Mouse (Mus musculus) myocyte (in vitro differentiated cells): Measurements from ENCODE around the gene Cpeb1. TPM values are rescaled to one million over a fixed set of nuclear protein-coding genes. Genes with fewer than 3 reads are reported as not detected.

Source experiments
- H3K27me3 ChIP-seq: one replicate; pipeline ENCODE4 v1.6.1; 2011; ENCODE audit not compliant: control insufficient read depth, insufficient read depth, insufficient read length
- H3K36me3 ChIP-seq: one replicate; pipeline ENCODE4 v1.6.1; 2011; ENCODE audit not compliant: control insufficient read depth, insufficient read depth
- H3K4me2 ChIP-seq: one replicate; pipeline ENCODE4 v1.6.1; 2011; ENCODE audit warnings: low read depth, control low read depth
- H3K4me3 ChIP-seq: one replicate; pipeline ENCODE4 v1.5.1; 2011; ENCODE audit warnings: mild to moderate bottlenecking, control low read depth, moderate library complexity
- H3K79me2 ChIP-seq: one replicate; pipeline ENCODE4 v1.6.1; 2011; ENCODE audit not compliant: control insufficient read depth, insufficient read depth
- H3ac ChIP-seq: one replicate; pipeline ENCODE4 v1.6.1; 2011; ENCODE audit not compliant: control insufficient read depth, insufficient read length
- CEBPB ChIP-seq: IDR thresholded peaks from 2 replicates; pipeline ENCODE4 v1.6.1; 2011; ENCODE audit warnings: mild to moderate bottlenecking, moderate library complexity; ENCODE audit not compliant: poor library complexity, insufficient read depth, severe bottlenecking
- E2F4 ChIP-seq: IDR thresholded peaks from one replicate; pipeline ENCODE4 v1.6.1; 2011; ENCODE audit warnings: mild to moderate bottlenecking, control low read depth, moderate library complexity; ENCODE audit not compliant: insufficient read depth
- MAX ChIP-seq: IDR thresholded peaks from one replicate; pipeline ENCODE4 v1.6.1; 2011; ENCODE audit warnings: low read depth, mild to moderate bottlenecking, control low read depth
- MYOD1 ChIP-seq, 3 experiments: IDR thresholded peaks; one replicate each; pipeline ENCODE4 v1.6.1; 2011; ENCODE audit warnings: control low read depth in 2 of 3, low read depth in 2 of 3, mild to moderate bottlenecking in 2 of 3, moderate library complexity in 1 of 3; ENCODE audit not compliant: insufficient read length in 2 of 3, control insufficient read depth in 1 of 3
- MYOG ChIP-seq, 3 experiments: IDR thresholded peaks; one replicate each; pipeline ENCODE4 v1.6.1; 2011; ENCODE audit warnings: control low read depth in 2 of 3, low read depth in 2 of 3, mild to moderate bottlenecking in 2 of 3; ENCODE audit not compliant: insufficient read length in 2 of 3, control insufficient read depth in 1 of 3, insufficient read depth in 1 of 3
- POLR2A ChIP-seq: IDR thresholded peaks from one replicate; pipeline ENCODE4 v1.6.1; 2011; ENCODE audit warnings: low read depth, mild to moderate bottlenecking, control low read depth, moderate library complexity; ENCODE audit not compliant: insufficient read length
- POLR2AphosphoS2 ChIP-seq: IDR thresholded peaks from one replicate; pipeline ENCODE4 v1.6.1; 2011; ENCODE audit warnings: low read depth, control low read depth; ENCODE audit not compliant: insufficient read length
- REST ChIP-seq: IDR thresholded peaks from one replicate; pipeline ENCODE4 v1.6.1; 2011; ENCODE audit warnings: mild to moderate bottlenecking, control low read depth, moderate library complexity; ENCODE audit not compliant: insufficient read depth, insufficient read length
- SRF ChIP-seq: IDR thresholded peaks from one replicate; pipeline ENCODE4 v1.6.1; 2011; ENCODE audit warnings: low read depth; ENCODE audit not compliant: control insufficient read depth, insufficient read length
- TCF12 ChIP-seq: IDR thresholded peaks from one replicate; pipeline ENCODE4 v1.6.1; 2011; ENCODE audit warnings: mild to moderate bottlenecking, control low read depth; ENCODE audit not compliant: poor library complexity, insufficient read depth, severe bottlenecking
- TCF3 ChIP-seq: IDR thresholded peaks from one replicate; pipeline ENCODE4 v1.6.1; 2011; ENCODE audit warnings: low read depth, control low read depth; ENCODE audit not compliant: insufficient read length
- USF1 ChIP-seq: IDR thresholded peaks from one replicate; pipeline ENCODE4 v1.6.1; 2011; ENCODE audit warnings: low read depth, mild to moderate bottlenecking, control low read depth, moderate library complexity
- polyA plus RNA-seq: library from polyadenylated mRNA; unstranded; fragments of >200 nt; fragmentation: generic; extraction: Trizol; gene quantifications from one replicate; pipeline ENCODE4 v1.2.1, GENCODE M21; 2012; ENCODE audit warnings: missing spikeins

Gene Cpeb1
- polyA plus RNA-seq = 1.3 TPM

DNA sequence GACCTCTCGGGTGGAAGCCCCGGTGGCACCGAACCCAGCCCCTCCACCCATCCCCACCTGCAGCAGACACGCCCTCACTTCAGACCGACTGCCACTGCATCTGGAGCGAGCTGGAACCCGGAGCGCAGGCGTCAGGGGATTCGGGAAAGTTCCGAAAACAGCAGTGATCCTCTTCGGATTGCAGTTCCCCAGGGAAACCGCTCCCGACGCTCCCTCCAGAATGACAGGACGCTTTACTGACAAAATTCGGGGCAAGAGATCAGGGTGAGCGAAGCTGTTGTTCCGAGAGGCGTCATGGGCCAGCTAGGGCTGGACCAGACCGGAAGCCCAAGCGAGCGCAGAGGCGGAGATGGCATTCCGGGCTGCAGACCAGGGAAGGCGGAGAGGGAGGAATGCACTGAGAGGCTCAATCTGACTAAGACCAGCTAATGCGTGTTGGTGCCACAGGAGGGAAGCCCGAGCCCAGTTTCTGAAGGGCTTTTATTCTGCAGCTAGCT is at the start of gene Cpeb1:
Gene Cpeb1, minus strand, starts transcription at position 311 of the 497 bp plus-strand sequence.
- Histone ChIP-seq H3ac (no peak within 1 kb of the TSS), H3K27me3 (peaks cover 35% of the 10 kb centered on the region), H3K4me3 (no peak within 1 kb of the TSS), H3K79me2 (no peaks in the 10 kb centered on the region), H3K36me3 (no peaks in the 10 kb centered on the region), H3K4me2 (peak within 1 kb of the TSS; percentile 62)
- no peak for TF ChIP-seq E2F4

DNA sequence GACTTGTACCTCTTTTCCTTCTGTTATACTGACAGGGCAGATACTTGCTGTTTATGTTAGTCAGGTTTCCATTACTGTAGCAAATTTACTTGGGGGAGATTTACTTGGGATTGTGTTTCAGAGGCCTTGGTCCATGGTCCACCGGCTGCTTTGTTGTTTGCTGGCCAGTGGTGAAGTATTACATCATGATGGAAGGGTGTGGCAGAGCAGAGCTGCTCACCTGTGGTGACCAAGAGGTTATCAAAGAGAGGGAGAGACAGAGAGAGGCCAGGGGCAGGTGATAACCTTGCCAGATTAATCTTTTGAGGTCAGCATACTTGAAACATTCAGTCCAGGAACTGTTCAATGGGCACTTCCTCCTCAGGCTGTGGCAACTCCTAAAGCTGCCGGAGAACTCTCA is 45.8 kb upstream of the Cpeb1 start:
- TF ChIP-seq POLR2AphosphoS2 (no peak), POLR2A (no peak), REST (no peak), CEBPB (no peak), MYOD1 (IDR thresholded peaks at IDR 0.05; ENCODE audit: control insufficient read depth in 1 of 3, insufficient read length in 2 of 3, low read depth in 2 of 3) (no peak)
- H3K79me2 ChIP-seq = no peaks in the 10 kb centered on the region
- H3K36me3 ChIP-seq = no peaks in the 10 kb centered on the region
- no peak overlapping the region for H3ac ChIP-seq
- no peak overlapping the region for H3K4me2 ChIP-seq
- H3K4me3 ChIP-seq = no peak overlapping the region
- peaks cover 40% of the 10 kb centered on the region for H3K27me3 ChIP-seq

DNA sequence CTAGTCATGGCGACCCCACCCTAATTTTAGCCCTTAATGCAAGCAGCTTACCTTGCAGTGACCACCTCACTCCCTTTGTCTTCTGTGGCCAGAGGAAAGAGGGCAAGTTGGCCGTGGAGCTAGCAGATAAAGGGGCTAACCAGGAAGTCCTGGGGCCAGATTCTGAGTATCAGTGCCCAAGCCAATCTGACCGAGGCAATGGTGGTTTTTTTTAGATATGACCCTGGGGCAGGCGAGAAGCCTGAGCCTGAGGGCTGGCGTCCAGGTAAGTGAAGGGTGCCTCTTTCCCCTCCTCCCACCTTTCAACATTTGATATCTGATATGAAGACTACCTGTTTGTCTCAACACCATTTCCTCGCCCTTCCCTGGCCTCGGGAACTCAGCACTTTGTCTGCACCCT is 42.9 kb upstream of the Cpeb1 start, which contains the start of gene BC048679:
Gene BC048679, minus strand, starts transcription at position 101 of the 400 bp plus-strand sequence.
- no peaks in the 10 kb centered on the region for H3K79me2 ChIP-seq
- TF ChIP-seq TCF12 = no peak
- no peak for TF ChIP-seq MAX
- TF ChIP-seq POLR2A = no peak
- no peak for TF ChIP-seq SRF
- no peak for TF ChIP-seq E2F4
- TF ChIP-seq REST = no peak
- TF ChIP-seq POLR2AphosphoS2 = no peak
- TF ChIP-seq CEBPB = no peak
- TF ChIP-seq TCF3 = no peak
- no peak for TF ChIP-seq MYOG (IDR thresholded peaks at IDR 0.05; ENCODE audit: control insufficient read depth in 1 of 3, insufficient read depth in 1 of 3, insufficient read length in 2 of 3, low read depth in 2 of 3)
- TF ChIP-seq USF1 = no peak
- no peak for TF ChIP-seq MYOD1 (IDR thresholded peaks at IDR 0.05; ENCODE audit: control insufficient read depth in 1 of 3, insufficient read length in 2 of 3, low read depth in 2 of 3)
- peaks cover 52% of the 10 kb centered on the region for H3K27me3 ChIP-seq

DNA sequence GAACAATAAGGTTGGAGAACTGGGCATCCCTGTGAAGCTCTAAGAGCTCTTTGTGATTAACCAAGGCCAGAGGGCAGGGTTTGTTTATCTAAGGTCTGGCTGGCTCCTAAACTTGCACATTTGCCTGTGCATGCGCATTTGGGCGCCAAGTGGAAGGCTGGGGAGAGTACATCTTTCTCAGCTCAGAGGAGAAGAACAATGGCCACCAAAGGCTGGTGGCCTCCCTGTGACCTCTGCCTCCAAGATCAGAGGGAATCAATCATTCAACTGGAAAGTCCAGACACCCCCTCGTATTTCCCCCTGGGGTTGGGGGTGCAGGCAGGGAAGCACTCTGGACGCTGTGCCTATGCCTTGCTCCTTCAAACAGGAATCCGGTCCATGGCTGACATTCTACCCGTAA is 41.9 kb upstream of the Cpeb1 start:
- Histone ChIP-seq H3K27me3 (peaks cover 49% of the 10 kb centered on the region), H3K4me3 (no peak overlapping the region), H3ac (no peak overlapping the region), H3K4me2 (no peak overlapping the region), H3K79me2 (no peaks in the 10 kb centered on the region), H3K36me3 (no peaks in the 10 kb centered on the region)
- TF ChIP-seq TCF12 (no peak), MYOD1 (IDR thresholded peaks at IDR 0.05; ENCODE audit: control insufficient read depth in 1 of 3, insufficient read length in 2 of 3, low read depth in 2 of 3) (no peak), USF1 (no peak), POLR2A (no peak), E2F4 (no peak), CEBPB (no peak), POLR2AphosphoS2 (no peak), REST (no peak), MYOG (IDR thresholded peaks at IDR 0.05; ENCODE audit: control insufficient read depth in 1 of 3, insufficient read depth in 1 of 3, insufficient read length in 2 of 3, low read depth in 2 of 3) (no peak), SRF (no peak), TCF3 (no peak), MAX (no peak)

More for the DNA sequence above, 42.9 kb upstream of the Cpeb1 start, which contains the start of gene BC048679:
- Histone ChIP-seq H3K36me3 (no peaks in the 10 kb centered on the region), H3K4me3 (no peak within 1 kb of the TSS), H3ac (no peak within 1 kb of the TSS), H3K4me2 (no peak within 1 kb of the TSS)

DNA sequence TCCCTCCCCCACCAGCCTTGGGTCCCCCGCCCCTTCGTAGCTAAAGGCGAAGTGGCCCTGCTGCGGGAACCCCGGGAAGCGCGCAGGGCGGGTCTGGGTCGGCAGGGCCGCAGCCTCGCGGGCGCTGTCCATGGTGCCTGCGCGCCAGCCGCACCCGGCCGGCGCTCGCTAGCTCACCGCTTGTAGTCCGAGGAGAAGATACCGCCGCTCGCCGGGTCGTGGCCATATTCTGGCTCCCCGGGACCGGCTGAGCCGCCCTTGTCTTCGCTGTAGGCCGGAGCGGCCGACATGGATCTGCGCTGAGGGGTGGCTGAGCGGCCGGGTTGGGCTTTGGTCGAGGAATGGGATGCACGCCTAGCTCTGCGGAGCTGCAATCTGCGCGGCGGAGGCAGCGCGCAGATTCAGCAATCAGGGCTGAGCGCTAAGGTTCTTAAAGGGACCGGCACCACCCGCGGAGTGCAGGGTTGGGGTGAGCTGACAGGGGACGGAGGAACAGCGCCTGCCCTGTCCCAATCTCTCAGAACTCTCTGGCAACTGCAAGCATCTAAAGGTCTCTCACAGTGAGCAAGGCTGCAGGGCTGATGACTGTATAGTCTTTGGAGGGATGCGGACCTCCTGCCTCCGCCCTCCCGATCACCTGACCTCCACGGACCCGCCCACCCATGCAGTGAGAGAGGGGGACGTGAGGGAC is 38.2 kb upstream of the Cpeb1 start, which contains the start of gene Ap3b2:
Gene Ap3b2, minus strand, starts transcription at position 595 of the 691 bp plus-strand sequence.
- TF ChIP-seq REST = peak; percentile 86
- TF ChIP-seq TCF12 = no peak
- no peak for TF ChIP-seq MAX
- Histone ChIP-seq H3K36me3 (no peaks in the 10 kb centered on the region), H3K27me3 (peaks cover 44% of the 10 kb centered on the region), H3K4me2 (no peak within 1 kb of the TSS), H3ac (no peak within 1 kb of the TSS), H3K79me2 (no peaks in the 10 kb centered on the region), H3K4me3 (no peak within 1 kb of the TSS)
